Mouse (Mus musculus): ENCODE data around the gene Fam217b.

Fam217b gene

DNA sequence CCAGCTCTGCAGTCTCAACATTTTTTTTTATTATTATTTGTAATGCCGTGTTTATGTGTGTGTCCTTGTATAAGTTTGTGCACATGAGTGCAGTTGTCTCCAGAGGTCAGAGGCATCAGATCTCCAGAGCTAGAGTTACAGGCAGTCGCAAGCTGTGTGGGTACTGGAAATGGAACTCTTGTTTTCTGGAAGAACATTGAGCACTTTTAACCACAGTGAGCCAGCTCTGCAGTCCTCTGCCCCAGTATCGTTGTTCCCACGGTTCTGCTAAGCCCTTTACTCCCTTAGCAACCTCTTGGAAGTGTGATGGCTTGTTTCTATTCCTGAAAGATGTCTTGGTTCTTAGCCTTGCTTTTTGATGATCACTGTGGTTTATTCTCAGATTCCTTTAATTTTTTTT lies 35.1 kb downstream of the Fam217b start:
- no peak for DNase-seq

DNA sequence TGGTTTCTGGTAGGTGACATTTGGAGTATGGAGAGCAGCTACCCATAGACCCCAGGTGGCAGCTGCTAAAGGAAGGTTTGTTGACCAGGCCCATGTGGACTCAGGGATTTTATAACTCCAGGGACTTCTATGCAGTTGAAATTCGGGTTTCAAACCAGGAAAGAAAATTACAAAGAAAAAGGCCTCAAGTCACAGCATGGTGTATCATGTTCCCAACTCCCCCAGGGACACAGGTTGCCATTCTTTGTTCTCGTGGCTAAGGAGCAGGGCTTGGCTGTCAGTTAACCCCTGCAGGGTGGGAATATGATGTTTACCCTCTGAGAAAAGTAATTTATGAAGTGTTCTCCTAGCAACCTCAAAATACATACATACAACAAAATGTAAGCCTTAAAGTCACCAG lies 35.9 kb downstream of the Fam217b start:
- no peak for DNase-seq

DNA sequence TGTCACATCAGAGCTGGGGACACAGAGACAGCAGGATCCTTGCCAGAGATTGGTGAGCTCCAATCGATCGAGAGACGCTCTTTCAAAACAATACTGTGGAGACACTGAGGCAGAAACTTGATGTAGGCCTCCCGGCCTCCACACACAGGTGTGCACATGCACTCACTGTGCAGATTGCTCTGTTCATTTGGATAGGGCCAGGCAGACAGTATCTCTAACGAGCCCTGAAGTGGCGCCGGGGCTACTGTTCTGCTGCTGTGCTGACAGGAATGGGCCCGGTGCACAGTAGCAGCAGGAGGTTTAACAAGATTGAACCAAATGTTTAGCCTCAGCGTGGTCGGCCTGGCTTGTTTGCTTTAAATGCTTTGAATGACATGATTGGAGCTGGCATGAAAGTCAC lies 36.6 kb downstream of the Fam217b start:
- DNase-seq: no peak

- peak in 1 of 2 experiments; percentile 4 for DNase-seq
Measured at GRCm38 (mm10) chr2:178454664-178455516, 40.6 kb downstream of the Fam217b start.

DNA sequence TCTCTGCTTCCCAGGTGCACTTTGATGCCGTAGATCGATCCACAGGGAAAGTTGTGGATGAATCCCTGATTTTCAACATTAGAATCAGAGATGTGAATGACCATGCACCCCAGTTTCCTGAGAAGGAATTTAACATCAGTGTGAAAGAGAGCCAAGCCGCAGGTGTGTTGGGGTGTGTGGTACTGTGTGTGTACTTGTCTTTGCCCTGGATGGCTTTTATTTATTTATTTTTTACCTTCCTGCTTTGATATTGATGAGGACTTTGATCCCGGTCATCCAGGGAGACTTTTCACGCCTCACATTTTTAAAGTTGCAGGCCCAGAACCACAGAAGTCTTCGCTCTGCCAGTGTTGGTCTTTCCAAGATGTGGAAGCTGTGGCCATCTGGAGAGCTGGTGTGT lies 43.1 kb downstream of the Fam217b start:
- DNase-seq: no peak

DNA sequence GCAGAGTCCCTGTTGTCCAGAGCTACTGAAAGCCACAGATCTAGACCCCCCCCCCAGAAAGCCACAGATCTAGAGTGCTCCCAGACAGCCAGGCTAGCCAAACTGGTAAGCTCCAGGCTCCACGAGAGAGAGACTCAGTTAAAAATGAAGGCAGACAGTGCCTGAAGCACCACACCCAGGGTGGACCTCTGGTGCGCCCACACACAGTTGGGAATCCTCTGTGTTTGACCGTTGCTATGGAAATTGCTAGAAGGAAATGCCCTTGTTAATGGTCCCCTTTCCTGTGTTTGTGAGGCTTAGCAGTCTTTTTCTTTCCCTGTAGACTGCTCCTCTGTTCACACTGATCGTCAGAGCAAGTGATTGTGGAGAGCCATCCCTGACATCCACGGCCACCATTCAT lies 46.0 kb downstream of the Fam217b start:
- no peak for DNase-seq

DNA sequence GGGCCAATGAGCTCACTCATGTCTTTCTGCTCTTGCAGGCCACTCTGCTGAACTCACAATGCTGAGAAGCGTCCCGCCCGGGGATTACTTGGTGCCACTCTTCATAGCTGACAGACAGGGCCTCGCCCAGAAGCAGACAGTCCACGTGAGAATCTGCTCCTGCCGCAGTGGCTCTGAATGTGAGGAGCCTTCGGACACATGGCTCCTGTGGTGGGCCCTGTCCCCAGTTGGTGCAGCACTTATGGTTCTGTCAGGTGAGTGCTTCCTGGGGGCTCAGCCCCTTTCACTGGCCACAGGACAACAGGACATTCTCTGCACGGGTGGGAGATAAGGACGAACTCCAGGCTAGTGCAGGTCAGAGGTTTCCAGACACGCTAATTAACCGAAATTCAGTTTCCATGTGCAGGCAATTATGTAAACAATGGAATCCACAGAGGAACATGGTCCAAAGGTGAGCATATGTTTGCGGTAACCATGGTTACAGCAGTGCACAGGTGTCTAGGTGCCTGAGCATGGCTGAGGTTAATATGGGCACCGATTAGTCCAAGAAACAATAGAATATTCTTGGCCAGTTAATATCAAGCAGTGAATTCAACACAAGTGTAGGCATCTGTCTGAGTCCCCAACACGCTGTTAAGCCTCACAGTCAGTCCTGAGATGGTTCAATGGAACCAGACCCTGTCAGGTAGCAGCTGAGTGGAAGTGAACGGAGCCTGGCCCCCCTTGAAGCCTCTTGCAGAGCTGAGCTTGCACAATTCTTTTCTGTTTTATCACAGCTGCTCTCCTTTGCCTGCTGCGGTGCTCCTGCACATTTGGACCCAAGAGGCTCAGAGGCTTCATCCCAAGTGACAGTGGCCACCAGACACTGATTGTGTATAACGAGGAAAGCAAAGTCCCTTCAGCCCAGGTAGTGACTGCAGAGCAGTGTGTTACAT lies 57.5 kb downstream of the Fam217b start:
- DNase-seq: no peak

DNA sequence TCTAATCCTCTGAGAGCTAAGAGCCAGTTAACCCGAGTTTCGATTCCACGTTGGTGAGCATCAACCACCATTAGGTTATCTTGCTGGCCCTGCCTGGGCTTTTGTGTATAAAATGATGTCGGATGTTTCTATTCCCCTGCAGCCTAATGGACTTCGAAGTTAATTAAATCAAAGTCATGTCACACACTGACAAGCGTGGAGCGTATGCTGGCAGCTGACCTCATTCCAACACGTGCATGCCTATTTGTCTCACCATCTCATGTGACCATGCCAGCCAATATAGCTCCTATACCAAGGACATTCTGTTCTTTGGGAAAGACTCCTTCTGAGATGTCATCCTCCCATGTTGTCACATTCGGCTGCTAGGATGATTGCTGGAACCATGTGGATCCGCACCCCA lies 59.6 kb downstream of the Fam217b start:
- DNase-seq: no peak
